Mouse (Mus musculus): ENCODE measurements around the gene Haus3. TPM values are rescaled to one million over a fixed set of nuclear protein-coding genes. Genes with fewer than 3 reads are reported as not detected.

Haus3 gene
- total RNA-seq, 1 experiment, result 26.8 TPM

- Histone ChIP-seq H3K4me3 (ENCODE audit: insufficient read depth in 1 of 2, low read depth in 1 of 2, low read length in 2 of 2, poor library complexity in 1 of 2, severe bottlenecking in 1 of 2) (no peak overlapping the region), H3K27ac (ENCODE audit: insufficient read depth, low read depth, low read length, poor library complexity, severe bottlenecking) (no peak overlapping the region), H3K36me3 (ENCODE audit: control insufficient read depth, insufficient read depth, low read length, poor library complexity, severe bottlenecking) (no peaks in the 10 kb centered on the region), H3K9me3 (ENCODE audit: control insufficient read depth, insufficient read depth, low read depth, low read length) (no peaks in the 10 kb centered on the region), H3K9ac (ENCODE audit: insufficient read depth, low read depth, low read length, poor library complexity, severe bottlenecking) (no peak overlapping the region), H3K4me1 (ENCODE audit: control insufficient read depth in 2 of 2, insufficient read depth in 2 of 2, low read length in 2 of 2, poor library complexity in 1 of 2) (no peaks in the 10 kb centered on the region)
- TF ChIP-seq ZNF384 (IDR thresholded peaks at IDR 0.05; ENCODE audit: low read depth, low read length) (no peak), CHD2 (IDR thresholded peaks at IDR 0.05; ENCODE audit: low read depth, low read length) (no peak), HCFC1 (IDR thresholded peaks at IDR 0.05; ENCODE audit: borderline replicate concordance, insufficient read depth, low read length) (no peak), ZC3H11A (IDR thresholded peaks at IDR 0.05; ENCODE audit: borderline replicate concordance, low read depth, low read length) (no peak), MAFK (IDR thresholded peaks at IDR 0.05; ENCODE audit: insufficient read depth, low read depth, low read length) (no peak)
- no peak for DNase-seq (ENCODE audit: low read depth, low spot score)
- in situ Hi-C loops (cut with MboI; ENCODE audit: low sequenced_read_pairs in 2 of 2, unreplicated experiment in 2 of 2), result no loop called here
Measured at GRCm38 (mm10) chr5:34148476-34148875, 20.9 kb downstream of the Haus3 start.

GRCm38 (mm10) chr5:34147554-34147953 lies 21.8 kb downstream of the Haus3 start:
- Histone ChIP-seq H3K27ac (ENCODE audit: insufficient read depth, low read depth, low read length, poor library complexity, severe bottlenecking) (no peak overlapping the region), H3K9ac (ENCODE audit: insufficient read depth, low read depth, low read length, poor library complexity, severe bottlenecking) (no peak overlapping the region), H3K9me3 (ENCODE audit: control insufficient read depth, insufficient read depth, low read depth, low read length) (no peaks in the 10 kb centered on the region), H3K36me3 (ENCODE audit: control insufficient read depth, insufficient read depth, low read length, poor library complexity, severe bottlenecking) (no peaks in the 10 kb centered on the region), H3K4me1 (ENCODE audit: control insufficient read depth in 2 of 2, insufficient read depth in 2 of 2, low read length in 2 of 2, poor library complexity in 1 of 2) (no peaks in the 10 kb centered on the region), H3K4me3 (ENCODE audit: insufficient read depth in 1 of 2, low read depth in 1 of 2, low read length in 2 of 2, poor library complexity in 1 of 2, severe bottlenecking in 1 of 2) (no peak overlapping the region)
- TF ChIP-seq MAFK (IDR thresholded peaks at IDR 0.05; ENCODE audit: insufficient read depth, low read depth, low read length) (no peak), CHD2 (IDR thresholded peaks at IDR 0.05; ENCODE audit: low read depth, low read length) (no peak), ZC3H11A (IDR thresholded peaks at IDR 0.05; ENCODE audit: borderline replicate concordance, low read depth, low read length) (no peak), HCFC1 (IDR thresholded peaks at IDR 0.05; ENCODE audit: borderline replicate concordance, insufficient read depth, low read length) (no peak), ZNF384 (IDR thresholded peaks at IDR 0.05; ENCODE audit: low read depth, low read length) (no peak)
- DNase-seq (ENCODE audit: low read depth, low spot score), result no peak
- in situ Hi-C loops (cut with MboI; ENCODE audit: low sequenced_read_pairs in 2 of 2, unreplicated experiment in 2 of 2), result no loop called here

- TF ChIP-seq ZNF384 (IDR thresholded peaks at IDR 0.05; ENCODE audit: low read depth, low read length), result no peak
- no peak for TF ChIP-seq CHD2 (IDR thresholded peaks at IDR 0.05; ENCODE audit: low read depth, low read length)
- no peaks in the 10 kb centered on the region for H3K4me1 ChIP-seq (ENCODE audit: control insufficient read depth in 2 of 2, insufficient read depth in 2 of 2, low read length in 2 of 2, poor library complexity in 1 of 2)
- no peak overlapping the region for H3K9ac ChIP-seq (ENCODE audit: insufficient read depth, low read depth, low read length, poor library complexity, severe bottlenecking)
- H3K36me3 ChIP-seq (ENCODE audit: control insufficient read depth, insufficient read depth, low read length, poor library complexity, severe bottlenecking), result no peaks in the 10 kb centered on the region
- DNase-seq (ENCODE audit: low read depth, low spot score), result no peak
- H3K27ac ChIP-seq (ENCODE audit: insufficient read depth, low read depth, low read length, poor library complexity, severe bottlenecking), result no peak overlapping the region
- no peak overlapping the region for H3K4me3 ChIP-seq (ENCODE audit: insufficient read depth in 1 of 2, low read depth in 1 of 2, low read length in 2 of 2, poor library complexity in 1 of 2, severe bottlenecking in 1 of 2)
- no peaks in the 10 kb centered on the region for H3K9me3 ChIP-seq (ENCODE audit: control insufficient read depth, insufficient read depth, low read depth, low read length)
- in situ Hi-C loops (cut with MboI; ENCODE audit: low sequenced_read_pairs in 2 of 2, unreplicated experiment in 2 of 2), result no loop called here
Measured at GRCm38 (mm10) chr5:34139751-34140150, 29.6 kb downstream of the Haus3 start.

GRCm38 (mm10) chr5:34132731-34133130 lies 36.6 kb downstream of the Haus3 start:
- no peaks in the 10 kb centered on the region for H3K36me3 ChIP-seq (ENCODE audit: control insufficient read depth, insufficient read depth, low read length, poor library complexity, severe bottlenecking)
- no peak overlapping the region for H3K4me3 ChIP-seq (ENCODE audit: insufficient read depth in 1 of 2, low read depth in 1 of 2, low read length in 2 of 2, poor library complexity in 1 of 2, severe bottlenecking in 1 of 2)
- peaks cover 0 to 2% of the 10 kb centered on the region in 2 experiments; a peak in 2 of 4 replicates for H3K4me1 ChIP-seq (ENCODE audit: control insufficient read depth in 2 of 2, insufficient read depth in 2 of 2, low read length in 2 of 2, poor library complexity in 1 of 2)
- in situ Hi-C loops (cut with MboI; ENCODE audit: low sequenced_read_pairs in 2 of 2, unreplicated experiment in 2 of 2), result no loop called here
- no peak overlapping the region for H3K27ac ChIP-seq (ENCODE audit: insufficient read depth, low read depth, low read length, poor library complexity, severe bottlenecking)
- TF ChIP-seq ZNF384 (IDR thresholded peaks at IDR 0.05; ENCODE audit: low read depth, low read length), result no peak
- TF ChIP-seq CHD2 (IDR thresholded peaks at IDR 0.05; ENCODE audit: low read depth, low read length), result no peak
- TF ChIP-seq MAFK (IDR thresholded peaks at IDR 0.05; ENCODE audit: insufficient read depth, low read depth, low read length), result no peak
- no peak for TF ChIP-seq ZC3H11A (IDR thresholded peaks at IDR 0.05; ENCODE audit: borderline replicate concordance, low read depth, low read length)
- no peak for TF ChIP-seq HCFC1 (IDR thresholded peaks at IDR 0.05; ENCODE audit: borderline replicate concordance, insufficient read depth, low read length)
- no peaks in the 10 kb centered on the region for H3K9me3 ChIP-seq (ENCODE audit: control insufficient read depth, insufficient read depth, low read depth, low read length)
- H3K9ac ChIP-seq (ENCODE audit: insufficient read depth, low read depth, low read length, poor library complexity, severe bottlenecking), result no peak overlapping the region
- DNase-seq (ENCODE audit: low read depth, low spot score), result no peak

DNA sequence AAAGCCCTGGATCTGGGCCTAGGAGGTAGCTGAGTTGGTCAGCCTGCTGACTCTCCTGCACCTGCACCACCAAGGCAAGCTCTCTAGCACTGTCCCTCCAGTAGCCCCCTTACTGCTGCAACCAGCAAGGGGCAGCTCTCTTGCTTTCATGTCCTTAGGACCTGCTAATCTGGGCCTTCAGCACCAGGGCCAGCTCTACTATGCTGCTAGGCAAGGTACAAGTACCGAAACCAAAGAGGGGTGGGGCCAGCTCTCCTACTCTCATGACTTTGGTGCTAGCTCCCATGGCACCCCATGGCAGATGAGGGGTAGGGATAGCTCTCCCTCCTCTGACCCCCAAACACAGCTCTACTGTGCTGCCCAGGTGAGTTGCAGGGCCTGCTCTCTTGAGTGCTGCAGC lies 45.2 kb downstream of the Haus3 start:
- in situ Hi-C loops (cut with MboI; ENCODE audit: low sequenced_read_pairs in 2 of 2, unreplicated experiment in 2 of 2), result no loop called here
- no peak overlapping the region for H3K4me3 ChIP-seq (ENCODE audit: insufficient read depth in 1 of 2, low read depth in 1 of 2, low read length in 2 of 2, poor library complexity in 1 of 2, severe bottlenecking in 1 of 2)
- no peaks in the 10 kb centered on the region for H3K9me3 ChIP-seq (ENCODE audit: control insufficient read depth, insufficient read depth, low read depth, low read length)
- no peak overlapping the region for H3K9ac ChIP-seq (ENCODE audit: insufficient read depth, low read depth, low read length, poor library complexity, severe bottlenecking)
- no peak for TF ChIP-seq CHD2 (IDR thresholded peaks at IDR 0.05; ENCODE audit: low read depth, low read length)
- TF ChIP-seq HCFC1 (IDR thresholded peaks at IDR 0.05; ENCODE audit: borderline replicate concordance, insufficient read depth, low read length), result no peak
- no peak for TF ChIP-seq ZNF384 (IDR thresholded peaks at IDR 0.05; ENCODE audit: low read depth, low read length)
- no peak for TF ChIP-seq ZC3H11A (IDR thresholded peaks at IDR 0.05; ENCODE audit: borderline replicate concordance, low read depth, low read length)
- no peak for TF ChIP-seq MAFK (IDR thresholded peaks at IDR 0.05; ENCODE audit: insufficient read depth, low read depth, low read length)
- H3K4me1 ChIP-seq (ENCODE audit: control insufficient read depth in 2 of 2, insufficient read depth in 2 of 2, low read length in 2 of 2, poor library complexity in 1 of 2), result peaks cover 0 to 3% of the 10 kb centered on the region in 2 experiments; a peak in 1 of 4 replicates
- DNase-seq (ENCODE audit: low read depth, low spot score), result peak; percentile 24
- H3K36me3 ChIP-seq (ENCODE audit: control insufficient read depth, insufficient read depth, low read length, poor library complexity, severe bottlenecking), result no peaks in the 10 kb centered on the region
- no peak overlapping the region for H3K27ac ChIP-seq (ENCODE audit: insufficient read depth, low read depth, low read length, poor library complexity, severe bottlenecking)
